Mouse (Mus musculus) heart, embryonic 10.5 days (tissue): ENCODE data around the gene Cyp2b10. TPM values are rescaled to one million over a fixed set of nuclear protein-coding genes. Genes with fewer than 3 reads are reported as not detected.
"Not testable (repeated sequence)": the region's sequence is repeated elsewhere in the genome, so short reads cannot be mapped to it uniquely, and the experiment has no call there.

Source experiments
- DNase-seq: peaks from one replicate; pipeline ENCODE4 v3.0.0-alpha.2; 2017; ENCODE audit warnings: low spot score
- H3K27ac ChIP-seq: fragments of 300-500 bp; sonication (generic); 2 replicates; pipeline ENCODE4 v1.5.1; 2016; ENCODE audit warnings: mild to moderate bottlenecking
- H3K27me3 ChIP-seq: fragments of 300-500 bp; sonication (generic); 2 replicates; pipeline ENCODE4 v1.6.1; 2016; ENCODE audit warnings: mild to moderate bottlenecking; ENCODE audit not compliant: poor library complexity, insufficient read depth, severe bottlenecking
- H3K36me3 ChIP-seq: fragments of 300-500 bp; sonication (generic); 2 replicates; pipeline ENCODE4 v1.6.1; 2016; ENCODE audit warnings: mild to moderate bottlenecking, moderate library complexity
- H3K4me1 ChIP-seq: fragments of 300-500 bp; sonication (generic); 2 replicates; pipeline ENCODE4 v1.6.1; 2016; ENCODE audit warnings: mild to moderate bottlenecking
- H3K4me3 ChIP-seq: fragments of 300-500 bp; sonication (generic); 2 replicates; pipeline ENCODE4 v1.5.1; 2016; ENCODE audit warnings: mild to moderate bottlenecking, moderate library complexity
- H3K9me3 ChIP-seq: fragments of 300-500 bp; sonication (generic); 2 replicates; pipeline ENCODE4 v1.6.1; 2016; ENCODE audit warnings: mild to moderate bottlenecking, moderate library complexity
- WGBS: fragments of 180-500 bp; shearing (Covaris S2); methylation state at CpG from one replicate; pipeline ENCODE4 v1.1.7; 2016; 5-methylcytosine and 5-hydroxymethylcytosine counted together
- polyA plus RNA-seq: library from polyadenylated mRNA; unstranded; fragments of >200 nt; fragmentation: Nextera tagmentation; extraction: Ambion mirVana; gene quantifications from 2 replicates; pipeline ENCODE4 v1.2.1, GENCODE M21; 2016

Cyp2b10 gene
- polyA plus RNA-seq, result not detected in 2 replicates

GRCm38 (mm10) chr7:25897411-25897810 lies at the start of gene Cyp2b10:
TSS of gene Cyp2b10 (plus strand) at chr7:25897620.
- Histone ChIP-seq H3K9me3 (no peaks in the 10 kb centered on the region), H3K4me3 (no peak within 1 kb of the TSS), H3K27me3 (no peaks in the 10 kb centered on the region), H3K4me1 (no peaks in the 10 kb centered on the region), H3K36me3 (no peaks in the 10 kb centered on the region), H3K27ac (no peak within 1 kb of the TSS)
- DNase-seq, result no peak
- 73% methylated on average over 6 of the region's 6 CpGs for WGBS

DNA sequence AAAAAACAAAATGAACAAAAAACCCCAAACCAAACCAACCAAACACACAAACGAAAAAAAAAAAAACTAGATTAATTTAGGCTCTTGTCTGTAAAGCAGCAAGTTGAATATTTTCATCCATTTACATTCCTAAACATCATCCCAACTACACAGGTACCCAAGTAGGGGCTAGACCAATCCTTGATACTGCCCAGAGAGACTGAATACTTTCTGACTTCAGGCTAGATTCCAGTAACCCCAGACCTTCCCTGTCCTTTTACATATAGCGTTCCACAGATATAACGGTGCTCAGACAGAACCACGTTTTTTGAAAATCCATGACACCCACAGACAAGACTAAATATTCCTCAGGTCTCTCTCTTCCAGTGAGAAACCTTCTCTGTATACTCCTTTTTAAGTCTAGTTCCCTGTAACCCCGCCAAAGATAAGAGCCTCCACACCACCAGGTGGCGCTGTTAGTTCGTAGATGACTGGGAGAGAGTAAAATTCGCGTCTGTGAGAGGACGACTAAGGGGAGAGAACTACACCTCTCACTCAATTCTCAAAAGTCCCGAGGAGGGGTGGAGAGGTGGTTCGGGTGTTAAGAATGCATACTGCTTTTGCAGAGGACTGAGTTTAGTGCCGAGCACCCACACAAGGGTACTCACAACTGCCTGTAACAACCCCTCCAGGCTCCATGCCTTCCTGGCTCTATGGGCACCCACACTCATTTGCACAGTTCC lies 49.5 kb upstream of the Cyp2b10 start:
- no peaks in the 10 kb centered on the region for H3K9me3 ChIP-seq
- peak overlapping the region; percentile 81 for H3K27ac ChIP-seq
- H3K4me3 ChIP-seq, result peak overlapping the region; percentile 65
- H3K27me3 ChIP-seq, result no peaks in the 10 kb centered on the region
- peak; percentile 88 for DNase-seq
- no peaks in the 10 kb centered on the region for H3K4me1 ChIP-seq
- WGBS, result 10% methylated on average over 13 of the region's 13 CpGs
- no peaks in the 10 kb centered on the region for H3K36me3 ChIP-seq

GRCm38 (mm10) chr7:25848444-25848812 lies 49.0 kb upstream of the Cyp2b10 start:
- H3K9me3 ChIP-seq, result no peaks in the 10 kb centered on the region
- peak overlapping the region; percentile 81 for H3K27ac ChIP-seq
- H3K4me3 ChIP-seq, result peak overlapping the region; percentile 65
- H3K27me3 ChIP-seq, result no peaks in the 10 kb centered on the region
- H3K36me3 ChIP-seq, result no peaks in the 10 kb centered on the region
- no peaks in the 10 kb centered on the region for H3K4me1 ChIP-seq
- 26% methylated on average over 11 of the region's 11 CpGs for WGBS
- DNase-seq, result no peak

- H3K4me3 ChIP-seq, result no peak overlapping the region
- DNase-seq, result peak; percentile 77
- no peaks in the 10 kb centered on the region for H3K27me3 ChIP-seq
- 25% methylated on average over 8 of the region's 8 CpGs for WGBS
- H3K27ac ChIP-seq, result no peak overlapping the region
- no peaks in the 10 kb centered on the region for H3K36me3 ChIP-seq
- no peaks in the 10 kb centered on the region for H3K4me1 ChIP-seq
- no peaks in the 10 kb centered on the region for H3K9me3 ChIP-seq
Measured at GRCm38 (mm10) chr7:25855082-25855481, 42.3 kb upstream of the Cyp2b10 start.

DNA sequence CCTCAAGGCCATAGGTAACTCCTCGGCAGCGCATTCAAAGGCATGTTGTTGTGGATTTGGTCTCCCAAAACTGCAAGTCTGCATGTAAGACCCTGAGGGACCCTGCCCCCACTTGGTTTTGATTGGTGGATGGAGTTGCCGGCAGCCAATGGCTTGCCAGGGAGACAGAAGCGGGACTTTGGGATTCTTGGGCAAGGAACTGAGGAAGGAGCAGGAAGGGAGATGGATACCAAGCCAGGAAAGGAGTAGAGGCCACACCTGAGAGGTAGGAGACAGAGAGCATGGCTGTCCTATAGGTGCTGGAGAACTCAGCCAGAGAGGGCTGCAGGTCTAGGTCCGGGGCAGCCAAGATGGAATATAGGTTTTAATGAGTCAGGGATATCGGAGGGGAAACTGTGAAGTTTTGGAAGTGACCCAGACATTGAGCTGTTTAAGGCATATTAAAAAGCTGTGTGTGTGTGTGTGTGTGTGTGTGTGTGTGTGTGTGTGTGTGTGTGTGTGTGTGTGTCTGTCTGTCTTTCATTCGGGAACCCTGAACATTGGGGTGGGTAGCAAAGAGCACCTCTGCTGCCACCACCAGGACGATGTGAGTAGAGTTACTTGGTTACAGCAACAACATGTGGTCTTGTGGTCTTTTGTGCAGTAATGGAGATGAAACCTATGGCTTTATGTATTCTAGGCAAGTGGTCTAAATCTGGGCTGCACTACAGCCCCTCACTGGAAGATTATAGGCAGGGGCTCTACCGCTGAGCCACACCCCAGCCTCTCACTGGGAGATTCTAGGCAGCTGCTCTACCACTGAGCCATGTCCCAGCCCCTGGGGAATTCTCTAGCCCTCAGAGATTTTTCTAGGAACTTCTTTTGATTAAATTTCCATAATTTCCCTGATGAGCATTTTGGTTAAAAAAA lies 37.2 kb upstream of the Cyp2b10 start:
- Histone ChIP-seq H3K9me3 (no peaks in the 10 kb centered on the region), H3K27me3 (no peaks in the 10 kb centered on the region), H3K4me1 (no peaks in the 10 kb centered on the region), H3K27ac (no peak overlapping the region), H3K36me3 (no peaks in the 10 kb centered on the region), H3K4me3 (peak overlapping the region; percentile 45)
- DNase-seq, result no peak
- 11% methylated on average over 9 of the region's 9 CpGs for WGBS

- Histone ChIP-seq H3K27me3 (no peaks in the 10 kb centered on the region), H3K36me3 (no peaks in the 10 kb centered on the region), H3K9me3 (no peaks in the 10 kb centered on the region), H3K4me3 (no peak overlapping the region), H3K4me1 (no peaks in the 10 kb centered on the region), H3K27ac (no peak overlapping the region)
- DNase-seq, result no peak
- WGBS, result 62% methylated on average over 2 of the region's 2 CpGs
Measured at GRCm38 (mm10) chr7:25862365-25862764, 35.1 kb upstream of the Cyp2b10 start.

- H3K27me3 ChIP-seq, result no peaks in the 10 kb centered on the region
Measured at GRCm38 (mm10) chr7:25863756-25864155, 33.7 kb upstream of the Cyp2b10 start.

GRCm38 (mm10) chr7:25864861-25865260 lies 32.6 kb upstream of the Cyp2b10 start:
- Histone ChIP-seq H3K27me3 (no peaks in the 10 kb centered on the region), H3K9me3 (peaks cover 7% of the 10 kb centered on the region; the same call in 1 of the 2 replicates), H3K36me3 (no peaks in the 10 kb centered on the region), H3K4me3 (no peak overlapping the region), H3K4me1 (no peaks in the 10 kb centered on the region), H3K27ac (no peak overlapping the region)
- 17% methylated on average over 5 of the region's 5 CpGs for WGBS
- no peak for DNase-seq

More at GRCm38 (mm10) chr7:25863756-25864155, 33.7 kb upstream of the Cyp2b10 start:
- Histone ChIP-seq H3K4me1 (no peaks in the 10 kb centered on the region), H3K4me3 (no peak overlapping the region), H3K27ac (no peak overlapping the region), H3K9me3 (peaks cover 7% of the 10 kb centered on the region; the same call in 1 of the 2 replicates), H3K36me3 (no peaks in the 10 kb centered on the region)
- DNase-seq, result no peak
- WGBS, result 79% methylated on average over 3 of the region's 3 CpGs

- H3K36me3 ChIP-seq, result no peaks in the 10 kb centered on the region
- 75% methylated on average over 2 of the region's 2 CpGs for WGBS
- H3K9me3 ChIP-seq, result peaks cover 7% of the 10 kb centered on the region; the same call in 1 of the 2 replicates
- no peak for DNase-seq
- H3K27me3 ChIP-seq, result no peaks in the 10 kb centered on the region
- H3K27ac ChIP-seq, result no peak overlapping the region
- H3K4me1 ChIP-seq, result no peaks in the 10 kb centered on the region
- H3K4me3 ChIP-seq, result no peak overlapping the region
Measured at GRCm38 (mm10) chr7:25869789-25870188, 27.6 kb upstream of the Cyp2b10 start.

DNA sequence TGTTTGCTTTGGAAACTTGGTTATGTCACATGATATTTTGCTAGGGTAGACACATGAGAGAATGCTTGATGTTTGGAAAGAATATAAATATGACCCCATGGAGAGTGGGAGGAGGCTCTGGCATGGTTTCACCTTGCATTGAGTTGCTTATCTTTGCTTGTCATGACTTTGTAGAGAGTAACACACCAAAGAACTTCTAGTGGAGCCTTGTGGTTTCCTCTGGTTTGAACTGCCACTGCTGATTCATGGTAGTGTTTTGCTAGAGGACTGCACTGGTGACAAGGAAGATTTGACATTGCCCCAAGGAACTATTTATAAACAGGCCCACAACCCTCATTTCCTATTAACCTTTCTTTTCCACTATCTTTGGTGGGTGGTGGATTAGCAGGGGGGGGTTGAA lies 24.8 kb upstream of the Cyp2b10 start:
- H3K4me3 ChIP-seq, result no peak overlapping the region
- no peaks in the 10 kb centered on the region for H3K4me1 ChIP-seq
- no peaks in the 10 kb centered on the region for H3K36me3 ChIP-seq
- no peak for DNase-seq
- no peaks in the 10 kb centered on the region for H3K27me3 ChIP-seq
- H3K27ac ChIP-seq, result no peak overlapping the region
- H3K9me3 ChIP-seq, result peaks cover 7% of the 10 kb centered on the region; the same call in 1 of the 2 replicates

- H3K4me1 ChIP-seq, result no peaks in the 10 kb centered on the region
- WGBS, result 43% methylated on average over 6 of the region's 6 CpGs
- H3K4me3 ChIP-seq, result no peak overlapping the region
- DNase-seq, result no peak
- H3K27ac ChIP-seq, result no peak overlapping the region
- H3K9me3 ChIP-seq, result no peaks in the 10 kb centered on the region
- H3K36me3 ChIP-seq, result no peaks in the 10 kb centered on the region
- peaks cover 3% of the 10 kb centered on the region; the same call in 1 of the 2 replicates for H3K27me3 ChIP-seq
Measured at GRCm38 (mm10) chr7:25878735-25879134, 18.7 kb upstream of the Cyp2b10 start.

DNA sequence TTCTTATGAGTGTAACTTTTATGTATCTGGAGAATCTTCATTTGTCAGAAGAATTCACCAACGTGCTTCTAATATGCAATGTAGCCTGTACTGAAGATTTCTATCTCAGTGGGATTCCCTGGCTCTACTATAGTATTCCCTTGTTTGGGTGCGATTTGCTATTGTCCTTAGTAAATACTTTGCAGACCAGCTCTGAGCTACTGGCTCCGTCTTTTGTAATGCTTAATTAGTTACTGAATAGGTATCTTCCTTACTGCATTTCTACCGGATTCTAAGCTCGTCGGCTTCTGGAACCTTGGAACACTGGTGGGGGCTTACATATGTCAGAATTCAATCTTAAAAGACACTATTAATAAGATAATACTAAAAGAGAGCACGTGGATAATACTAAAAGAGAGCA lies 16.7 kb upstream of the Cyp2b10 start:
- not testable (repeated sequence) for H3K36me3 ChIP-seq, H3K4me3 ChIP-seq, H3K4me1 ChIP-seq, H3K9me3 ChIP-seq, H3K27ac ChIP-seq, H3K27me3 ChIP-seq, DNase-seq
- WGBS, result 14% methylated on average over 7 of the region's 7 CpGs

DNA sequence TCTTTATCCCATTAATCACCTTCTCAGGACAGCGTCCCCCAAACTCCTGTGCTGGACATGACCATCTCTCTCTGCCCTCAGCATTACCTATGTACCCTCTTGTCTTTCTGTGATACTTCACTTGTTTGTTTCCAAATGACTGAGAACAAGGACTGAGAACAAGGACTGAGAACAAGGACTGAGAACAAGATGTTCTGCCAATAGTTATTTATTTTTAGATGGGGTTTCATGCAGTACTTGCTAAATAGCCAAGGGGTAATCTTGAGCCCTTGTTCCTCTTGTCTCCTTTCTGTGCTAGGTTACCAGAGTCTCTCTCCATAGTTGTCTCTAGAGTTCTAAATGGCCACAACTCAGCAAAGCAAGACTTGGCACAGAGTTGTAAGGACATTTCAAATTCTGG lies 13.1 kb upstream of the Cyp2b10 start:
- Histone ChIP-seq H3K4me1 (no peaks in the 10 kb centered on the region), H3K36me3 (no peaks in the 10 kb centered on the region), H3K9me3 (no peaks in the 10 kb centered on the region), H3K4me3 (no peak overlapping the region), H3K27me3 (peaks cover 3% of the 10 kb centered on the region; the same call in 1 of the 2 replicates), H3K27ac (no peak overlapping the region)
- DNase-seq, result no peak
- WGBS, result 74% methylated on average over 1 of the region's 1 CpGs
